7 mouse cellular contexts compared by ENCODE assay signal in genomic region chr19:10013913-10014312, GRCm38 (mm10). TPM values are rescaled to one million over a fixed set of nuclear protein-coding genes. Genes with fewer than 3 reads are reported as not detected.
DNase-seq lines count a peak whose midpoint lies in the region; ATAC-seq and TF ChIP-seq lines count a peak whose summit lies in the region.

No protein-coding gene starts in this region.

- no peaks in the 10 kb centered on the region for H3K27me3 ChIP-seq in heart, embryonic 13.5 days (replicated peaks)
- no peaks in the 10 kb centered on the region for H3K27me3 ChIP-seq in liver, embryonic 11.5 days (replicated peaks; ENCODE audit: control insufficient read depth, insufficient read depth, low read length)
- H3K27me3 ChIP-seq in cerebellum, adult 2 months (ENCODE audit: control insufficient read depth, insufficient read depth, low read length) = no peaks in the 10 kb centered on the region

- 11% methylated on average over 5 of the region's 5 CpGs for WGBS in heart, embryonic 13.5 days
- 18% methylated on average over 5 of the region's 5 CpGs for WGBS in liver, embryonic 11.5 days
- WGBS in cerebellum, adult 2 months = 72% methylated on average over 5 of the region's 5 CpGs

- no peaks in the 10 kb centered on the region for H3K36me3 ChIP-seq in heart, embryonic 13.5 days
- H3K36me3 ChIP-seq in liver, embryonic 11.5 days (ENCODE audit: control insufficient read depth, insufficient read depth, low read length) = no peaks in the 10 kb centered on the region

- H3K9me3 ChIP-seq in heart, embryonic 13.5 days = no peaks in the 10 kb centered on the region
- no peaks in the 10 kb centered on the region for H3K9me3 ChIP-seq in liver, embryonic 11.5 days (ENCODE audit: control insufficient read depth, low read length)

- H3K4me1 ChIP-seq in heart, embryonic 13.5 days = peaks cover 66% of the 10 kb centered on the region
- H3K4me1 ChIP-seq in liver, embryonic 11.5 days (replicated peaks; ENCODE audit: control insufficient read depth, insufficient read depth, low read length) = peaks cover 66% of the 10 kb centered on the region
- peaks cover 6% of the 10 kb centered on the region; the same call in 1 of the 2 replicates for H3K4me1 ChIP-seq in cerebellum, adult 2 months (ENCODE audit: control insufficient read depth, insufficient read depth, low read length)

- TF ChIP-seq POLR2A in cerebellum, adult 2 months (IDR thresholded peaks at IDR 0.05; ENCODE audit: borderline replicate concordance, insufficient read depth, low read length) = no peak

- DNase-seq in adipocyte (ENCODE audit: low spot score) = peak; percentile 36
- peak; percentile 76 for DNase-seq in embryo, embryonic 9.5 days (ENCODE audit: extremely low spot score)
- DNase-seq in liver, embryonic 11.5 days (ENCODE audit: low spot score) = peak; percentile 67
- DNase-seq in cerebellum, adult 2 months = no peak
- no peak for DNase-seq in ovary, postnatal 36 days (ENCODE audit: low spot score)

- no peak for TF ChIP-seq CTCF in cerebellum, adult 2 months (IDR thresholded peaks at IDR 0.05; ENCODE audit: borderline replicate concordance, insufficient read depth, low read depth, low read length)

- H3K9ac ChIP-seq in heart, embryonic 13.5 days = peak overlapping the region; percentile 54; the same call in 1 of the 2 replicates
- H3K9ac ChIP-seq in liver, embryonic 11.5 days (ENCODE audit: low read depth, low read length) = peak overlapping the region; percentile 74; the same call in 1 of the 2 replicates

- no peak for ATAC-seq in heart, embryonic 13.5 days (ENCODE audit: extremely low read depth, insufficient number of reproducible peaks, low FRiP score, low TSS enrichment)
- peak; percentile 60 for ATAC-seq in liver, embryonic 11.5 days (replicated peaks; ENCODE audit: low FRiP score)
- ATAC-seq in CD4-positive, CD25-positive, alpha-beta regulatory T cell, adult 4 months = no peak

- H3K27ac ChIP-seq in heart, embryonic 13.5 days (replicated peaks) = peak overlapping the region; percentile 96
- H3K27ac ChIP-seq in liver, embryonic 11.5 days (ENCODE audit: low read depth, low read length) = peak overlapping the region; percentile 95
- H3K27ac ChIP-seq in cerebellum, adult 2 months (ENCODE audit: insufficient read depth, low read length) = no peak overlapping the region

- peak overlapping the region; percentile 90 for H3K4me2 ChIP-seq in heart, embryonic 13.5 days
- peak overlapping the region; percentile 100 for H3K4me2 ChIP-seq in liver, embryonic 11.5 days

- H3K4me3 ChIP-seq in heart, embryonic 13.5 days = no peak overlapping the region
- H3K4me3 ChIP-seq in liver, embryonic 11.5 days (ENCODE audit: low read depth, low read length) = peak overlapping the region; percentile 69
- no peak overlapping the region for H3K4me3 ChIP-seq in cerebellum, adult 2 months (replicated peaks; ENCODE audit: insufficient read depth, low read depth, low read length)

RNA-seq across cellular contexts. Expression of gene Rab3il1, which starts 12.4 kb away (rescaled TPM):
- 32.5 and 36.7 TPM in 2 replicates for polyA plus RNA-seq in heart, embryonic 13.5 days (2015; fragmentation: Nextera tagmentation; extraction: Ambion mirVana)
- polyA plus RNA-seq in liver, embryonic 11.5 days (2014; fragmentation: Nextera tagmentation; extraction: Ambion mirVana) = 133 and 137 TPM in 2 replicates
- 9.5 and 9.7 TPM in 2 replicates for polyA plus RNA-seq in cerebellum, adult 2 months (2012; rRNA removed)
- polyA plus RNA-seq in CD4-positive, CD25-positive, alpha-beta regulatory T cell, adult 4 months (2017; shearing (Covaris generic)) = not detected

RNA-seq across cellular contexts. Expression of gene Best1, which starts 12.5 kb away (rescaled TPM):
- 0.23 and 0.27 TPM in 2 replicates for polyA plus RNA-seq in heart, embryonic 13.5 days (2015; fragmentation: Nextera tagmentation; extraction: Ambion mirVana)
- polyA plus RNA-seq in liver, embryonic 11.5 days (2014; fragmentation: Nextera tagmentation; extraction: Ambion mirVana) = 0.31 and 0.59 TPM in 2 replicates
- 0.77 and 1.1 TPM in 2 replicates for polyA plus RNA-seq in cerebellum, adult 2 months (2012; rRNA removed)
- under 1 TPM; 0.29 to 0.31 TPM for polyA plus RNA-seq in CD4-positive, CD25-positive, alpha-beta regulatory T cell, adult 4 months (2017; shearing (Covaris generic))

RNA-seq across cellular contexts. Expression of gene Fads3, which starts 27.5 kb away (rescaled TPM):
- polyA plus RNA-seq in heart, embryonic 13.5 days (2015; fragmentation: Nextera tagmentation; extraction: Ambion mirVana) = 39.4 and 41.9 TPM in 2 replicates
- polyA plus RNA-seq in liver, embryonic 11.5 days (2014; fragmentation: Nextera tagmentation; extraction: Ambion mirVana) = 7.2 and 7.3 TPM in 2 replicates
- polyA plus RNA-seq in cerebellum, adult 2 months (2012; rRNA removed) = 30.9 and 35.5 TPM in 2 replicates
- not detected for polyA plus RNA-seq in CD4-positive, CD25-positive, alpha-beta regulatory T cell, adult 4 months (2017; shearing (Covaris generic))

RNA-seq across cellular contexts. Expression of gene Fth1, which starts 33.5 kb away (rescaled TPM):
- 2,189 and 2,554 TPM in 2 replicates for polyA plus RNA-seq in heart, embryonic 13.5 days (2015; fragmentation: Nextera tagmentation; extraction: Ambion mirVana)
- polyA plus RNA-seq in liver, embryonic 11.5 days (2014; fragmentation: Nextera tagmentation; extraction: Ambion mirVana) = 3,796 and 3,887 TPM in 2 replicates
- 4,588 and 5,845 TPM in 2 replicates for polyA plus RNA-seq in cerebellum, adult 2 months (2012; rRNA removed)
- 1,000 to 10,000 TPM; 2,170 to 2,387 TPM for polyA plus RNA-seq in CD4-positive, CD25-positive, alpha-beta regulatory T cell, adult 4 months (2017; shearing (Covaris generic))

Comparison
In these comparisons a context has a peak if more than half of its experiments do, and no peak if none do; other contexts are left out.
1. DNase-seq: peak in adipocyte (single experiment), embryo, embryonic 9.5 days (single experiment) and liver, embryonic 11.5 days (single experiment); none in cerebellum, adult 2 months (0 of 2) and ovary, postnatal 36 days (single experiment).
2. RNA of gene Rab3il1, which starts 12.4 kb away (polyA plus RNA-seq): 133 to 137 TPM in liver, embryonic 11.5 days, 32.5 to 36.7 TPM in heart, embryonic 13.5 days and 9.5 to 9.7 TPM in cerebellum, adult 2 months; not detected in CD4-positive, CD25-positive, alpha-beta regulatory T cell, adult 4 months; every median in the first group is over 10 times any median in the second.